Mouse (Mus musculus) megakaryocyte progenitor cell, adult 5-6 weeks (primary cell): ENCODE data around the gene Ddost. TPM values are rescaled to one million over a fixed set of nuclear protein-coding genes. Genes with fewer than 3 reads are reported as not detected.
"Not testable (repeated sequence)": the region's sequence is repeated elsewhere in the genome, so short reads cannot be mapped to it uniquely, and the experiment has no call there.

ENCODE experiments used
- ATAC-seq: replicated peaks from 2 replicates; pipeline ENCODE4 v1.8.0; 2016; ENCODE audit warnings: mild to moderate bottlenecking, moderate TSS enrichment, inconsistent platforms; ENCODE audit not compliant: poor library complexity
- total RNA-seq, 2 experiments: library from RNA; stranded (forward) in 1 of 2; stranded (reverse) in 1 of 2; fragments of 157-497, 149-512 nt in 1 of 2; fragments of 200-1000 nt in 1 of 2; gene quantifications; 2 replicates each; pipeline versions ENCODE4 v1.2.3 to v1.2.4; 2015 to 2017

Gene Ddost
- total RNA-seq, 2 experiments from 2014 or later, result 240 to 328 TPM

- no peak for ATAC-seq
Observed at GRCm38 (mm10) chr4:138310311-138310910, 5.9 kb downstream of the Ddost start.

GRCm38 (mm10) chr4:138311595-138311994 lies 7.1 kb downstream of the Ddost start:
- ATAC-seq, result peak; percentile 56

- no peak for ATAC-seq
Observed at GRCm38 (mm10) chr4:138312105-138312504, 7.6 kb downstream of the Ddost start.

- no peak for ATAC-seq
Observed at GRCm38 (mm10) chr4:138313021-138313420, 8.5 kb downstream of the Ddost start.

GRCm38 (mm10) chr4:138313795-138314194 lies 9.3 kb downstream of the Ddost start:
- ATAC-seq, result no peak

- 0 out of 2 replicates have a peak, but pooled peaks have one; percentile 33 for ATAC-seq
Observed at GRCm38 (mm10) chr4:138315781-138316180, 11.3 kb downstream of the Ddost start.

GRCm38 (mm10) chr4:138316369-138316768 lies 11.8 kb downstream of the Ddost start:
- ATAC-seq, result no peak

- peak; percentile 76 for ATAC-seq
Observed at GRCm38 (mm10) chr4:138318509-138319266, 14.2 kb downstream of the Ddost start.

- peak; percentile 90 for ATAC-seq
Observed at GRCm38 (mm10) chr4:138319508-138319907, 15.0 kb downstream of the Ddost start.

GRCm38 (mm10) chr4:138320711-138321110 lies 16.2 kb downstream of the Ddost start:
- no peak for ATAC-seq

- no peak for ATAC-seq
Observed at GRCm38 (mm10) chr4:138321488-138321887, 17.0 kb downstream of the Ddost start.

GRCm38 (mm10) chr4:138322692-138323091 lies 18.2 kb downstream of the Ddost start:
- no peak for ATAC-seq

- no peak for ATAC-seq
Observed at GRCm38 (mm10) chr4:138323753-138324152, 19.2 kb downstream of the Ddost start.

GRCm38 (mm10) chr4:138324451-138324850 lies 19.9 kb downstream of the Ddost start:
- no peak for ATAC-seq

GRCm38 (mm10) chr4:138325466-138326076 lies 21.0 kb downstream of the Ddost start:
- ATAC-seq, result peak; percentile 96

- peak; percentile 82 for ATAC-seq
Observed at GRCm38 (mm10) chr4:138326077-138326695, 21.7 kb downstream of the Ddost start, which contains the start of gene Pink1. TSS of gene Pink1 (minus strand) at chr4:138326307.

- not testable (repeated sequence) for ATAC-seq
Observed at GRCm38 (mm10) chr4:138327155-138327554, 22.6 kb downstream of the Ddost start.

- ATAC-seq, result 0 out of 2 replicates have a peak, but pooled peaks have one; percentile 3
Observed at GRCm38 (mm10) chr4:138327891-138328470, 23.5 kb downstream of the Ddost start.

- ATAC-seq, result no peak
Observed at GRCm38 (mm10) chr4:138330264-138330671, 25.7 kb downstream of the Ddost start.

- no peak for ATAC-seq
Observed at GRCm38 (mm10) chr4:138331647-138332046, 27.1 kb downstream of the Ddost start.

- ATAC-seq, result no peak
Observed at GRCm38 (mm10) chr4:138333135-138333534, 28.6 kb downstream of the Ddost start.
